Mouse (Mus musculus) cerebellum, postnatal 14 days (tissue): ENCODE data around the gene Cmah.

Experiments
- DNase-seq, 2 experiments: peaks; one replicate each; pipeline ENCODE4 v3.0.0; 2021; ENCODE audit warnings: mixed read lengths in 2 of 2

Gene Cmah

GRCm38 (mm10) chr13:24484811-24485210 is 157.6 kb downstream of the Cmah start:
- DNase-seq, result no peak

- DNase-seq, result no peak
These were observed 158.8 kb downstream of the Cmah start for GRCm38 (mm10) chr13:24485964-24486363.

GRCm38 (mm10) chr13:24486403-24486802 is 159.2 kb downstream of the Cmah start:
- DNase-seq, result no peak

- DNase-seq, result no peak
These were observed 159.9 kb downstream of the Cmah start for GRCm38 (mm10) chr13:24487061-24487460.

GRCm38 (mm10) chr13:24487546-24487945 is 160.3 kb downstream of the Cmah start:
- no peak for DNase-seq

- no peak for DNase-seq
These were observed 161.4 kb downstream of the Cmah start for GRCm38 (mm10) chr13:24488526-24489070.

GRCm38 (mm10) chr13:24489515-24489914 is 162.3 kb downstream of the Cmah start:
- no peak for DNase-seq

- DNase-seq, result no peak
These were observed 162.8 kb downstream of the Cmah start for GRCm38 (mm10) chr13:24490041-24490440.

GRCm38 (mm10) chr13:24491101-24491500 is 163.9 kb downstream of the Cmah start:
- no peak for DNase-seq

GRCm38 (mm10) chr13:24493784-24494183 is 166.6 kb downstream of the Cmah start:
- no peak for DNase-seq

GRCm38 (mm10) chr13:24496353-24496752 is 169.1 kb downstream of the Cmah start:
- no peak for DNase-seq

- no peak for DNase-seq
These were observed 169.8 kb downstream of the Cmah start for GRCm38 (mm10) chr13:24497001-24497400.

- no peak for DNase-seq
These were observed 171.1 kb downstream of the Cmah start for GRCm38 (mm10) chr13:24498342-24498741.

GRCm38 (mm10) chr13:24499505-24499904 is 172.3 kb downstream of the Cmah start:
- peak; percentile 11 to 29 for DNase-seq

- no peak for DNase-seq
These were observed 174.1 kb downstream of the Cmah start for GRCm38 (mm10) chr13:24501179-24501905.

GRCm38 (mm10) chr13:24501919-24502318 is 174.7 kb downstream of the Cmah start:
- no peak for DNase-seq

- peak; percentile 4 to 8 for DNase-seq
These were observed 178.6 kb downstream of the Cmah start for GRCm38 (mm10) chr13:24505812-24506211.

GRCm38 (mm10) chr13:24507156-24507555 is 180.0 kb downstream of the Cmah start:
- DNase-seq, result no peak

- DNase-seq, result no peak
These were observed 181.7 kb downstream of the Cmah start for GRCm38 (mm10) chr13:24508917-24509316.

- no peak for DNase-seq
These were observed 184.2 kb downstream of the Cmah start for GRCm38 (mm10) chr13:24511367-24511766.

GRCm38 (mm10) chr13:24511932-24512520 is 184.8 kb downstream of the Cmah start:
- DNase-seq, result no peak

- no peak for DNase-seq
These were observed 186.5 kb downstream of the Cmah start for GRCm38 (mm10) chr13:24513717-24514116.

GRCm38 (mm10) chr13:24515101-24515675 is 188.0 kb downstream of the Cmah start:
- no peak for DNase-seq

- no peak for DNase-seq
These were observed 190.6 kb downstream of the Cmah start for GRCm38 (mm10) chr13:24517757-24518156.
